Mouse (Mus musculus): ENCODE results near the gene Ankrd2. TPM values are rescaled to one million over a fixed set of nuclear protein-coding genes. Genes with fewer than 3 reads are reported as not detected.

The Ankrd2 gene
- polyA plus RNA-seq, 1 experiment from 2014 or later = not detected

DNA sequence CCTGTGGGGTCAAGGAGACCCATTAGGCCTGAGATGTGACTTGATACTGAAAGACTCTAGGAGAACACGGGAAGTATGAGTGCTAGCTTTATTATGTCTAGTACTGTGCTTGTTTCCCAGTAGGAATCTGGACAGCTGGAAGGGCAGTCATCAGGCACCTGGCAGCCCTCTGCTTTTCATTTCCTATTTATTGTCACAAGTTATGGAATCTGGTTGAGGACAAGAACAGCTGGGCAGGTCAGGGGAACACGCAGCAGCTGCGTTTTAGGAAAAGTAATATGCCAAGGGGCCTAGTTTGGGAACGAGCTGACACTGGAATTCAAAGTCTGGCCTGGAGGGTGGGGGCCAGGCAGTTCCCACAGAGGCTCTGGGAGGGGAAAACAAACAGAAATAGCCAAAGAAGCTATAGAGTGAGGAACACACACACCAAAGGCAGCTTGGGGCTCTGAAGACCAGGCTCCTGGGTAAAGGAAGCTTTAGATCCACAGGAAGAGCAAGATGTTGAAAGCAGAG lies 35.3 kb upstream of the Ankrd2 start:
- Histone ChIP-seq H3K9me3 (no peaks in the 10 kb centered on the region), H3K4me2 (no peak overlapping the region), H3K4me3 (no peak overlapping the region), H3K36me3 (no peaks in the 10 kb centered on the region), H3K27me3 (replicated peaks) (no peaks in the 10 kb centered on the region), H3K9ac (peak overlapping the region; percentile 58; the same call in 1 of the 2 replicates), H3K4me1 (peaks cover 75% of the 10 kb centered on the region), H3K27ac (replicated peaks) (peak overlapping the region; percentile 58)
- no peak for ATAC-seq (ENCODE audit: extremely low read depth, insufficient number of reproducible peaks, low FRiP score, low TSS enrichment)
- WGBS = 33% methylated on average over 4 of the region's 4 CpGs

DNA sequence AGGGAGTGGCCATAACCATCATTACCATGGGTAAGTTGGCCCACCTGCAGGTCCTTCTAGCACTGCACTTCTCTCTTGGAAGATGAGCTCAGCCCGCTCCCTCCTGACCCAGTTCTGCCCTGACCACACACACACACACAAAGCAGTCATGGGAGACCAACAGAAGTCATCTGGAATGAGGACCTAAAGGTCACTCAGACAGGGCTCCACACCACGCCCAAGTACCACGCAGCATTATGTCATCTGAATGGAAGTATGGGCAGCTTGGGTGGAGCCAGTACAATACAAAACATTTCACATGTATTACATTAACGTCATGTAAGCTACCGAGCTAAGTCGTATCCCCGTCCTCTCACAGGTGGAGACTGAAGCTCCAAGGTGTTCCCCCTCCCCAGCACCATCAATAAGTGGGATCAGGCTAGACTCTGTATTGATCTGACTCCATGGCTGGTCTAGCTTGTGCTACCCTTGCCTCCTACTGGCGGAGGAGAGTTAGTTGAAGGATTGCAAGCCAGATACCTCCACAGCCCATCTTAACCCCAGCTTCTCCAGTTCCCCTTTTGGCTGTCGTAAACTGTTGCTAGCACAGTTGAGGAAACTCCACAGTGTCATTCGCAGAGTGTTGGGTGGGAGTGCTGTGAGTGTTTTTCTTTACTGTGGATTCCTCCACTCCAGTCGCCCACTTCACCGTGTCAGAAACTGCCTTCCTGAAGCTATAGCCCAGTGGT lies 34.4 kb upstream of the Ankrd2 start:
- ATAC-seq (ENCODE audit: extremely low read depth, insufficient number of reproducible peaks, low FRiP score, low TSS enrichment) = no peak
- whole genome bisulfite sequencing = 85% methylated on average over 12 of the region's 12 CpGs
- H3K9me3 ChIP-seq = no peaks in the 10 kb centered on the region
- H3K27ac ChIP-seq (replicated peaks) = peak overlapping the region; percentile 58
- H3K4me1 ChIP-seq = peaks cover 75% of the 10 kb centered on the region
- H3K27me3 ChIP-seq (replicated peaks) = no peaks in the 10 kb centered on the region
- H3K36me3 ChIP-seq = no peaks in the 10 kb centered on the region
- H3K4me3 ChIP-seq = no peak overlapping the region
- no peak overlapping the region for H3K4me2 ChIP-seq
- no peak overlapping the region for H3K9ac ChIP-seq

DNA sequence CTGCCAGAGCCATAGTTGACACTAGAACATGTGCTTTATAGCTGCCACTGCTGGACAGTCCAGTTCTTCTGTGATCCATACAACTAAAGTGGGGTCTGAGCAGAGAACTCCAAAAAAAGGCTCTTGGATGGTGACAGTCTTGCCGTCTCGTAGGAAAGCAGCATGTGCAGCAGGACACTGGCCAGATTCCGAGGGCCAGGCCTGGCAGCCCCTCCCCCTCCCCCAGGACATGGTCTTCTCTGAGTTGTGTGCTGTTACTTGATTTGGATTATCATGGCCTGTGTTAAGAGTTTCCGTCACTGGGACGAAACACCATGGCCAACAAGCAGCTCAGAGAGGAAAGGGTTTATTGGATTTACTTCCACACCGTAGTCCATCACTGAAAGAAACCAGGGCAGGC lies 31.5 kb upstream of the Ankrd2 start:
- Histone ChIP-seq H3K36me3 (no peaks in the 10 kb centered on the region), H3K27ac (replicated peaks) (peak overlapping the region; percentile 63), H3K9ac (no peak overlapping the region), H3K27me3 (replicated peaks) (no peaks in the 10 kb centered on the region), H3K4me2 (no peak overlapping the region), H3K4me1 (peaks cover 77% of the 10 kb centered on the region), H3K4me3 (no peak overlapping the region), H3K9me3 (no peaks in the 10 kb centered on the region)
- 29% methylated on average over 6 of the region's 6 CpGs for WGBS
- no peak for ATAC-seq (ENCODE audit: extremely low read depth, insufficient number of reproducible peaks, low FRiP score, low TSS enrichment)

DNA sequence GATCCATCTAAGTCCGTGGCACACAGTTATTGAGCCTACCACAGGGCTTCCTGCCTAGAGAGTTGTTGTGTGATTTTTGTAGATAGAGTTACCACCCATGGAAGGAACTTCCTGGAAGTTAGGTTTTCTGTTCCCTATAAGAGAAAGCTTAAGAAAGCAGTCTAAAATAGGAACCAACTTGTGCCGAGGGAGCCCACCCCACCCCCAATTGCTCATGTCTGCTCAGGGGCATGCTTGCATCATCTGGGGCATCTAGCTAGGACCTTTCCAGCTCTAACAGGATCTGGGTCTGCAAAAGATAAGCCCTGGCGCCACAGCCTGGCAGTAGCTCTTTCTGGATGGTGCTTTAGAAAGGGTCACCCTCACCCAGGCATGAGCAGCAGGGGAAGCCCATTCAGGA lies 30.2 kb upstream of the Ankrd2 start:
- no peak for ATAC-seq (ENCODE audit: extremely low read depth, insufficient number of reproducible peaks, low FRiP score, low TSS enrichment)
- no peak overlapping the region for H3K9ac ChIP-seq
- WGBS = 45% methylated on average over 3 of the region's 3 CpGs
- H3K36me3 ChIP-seq = no peaks in the 10 kb centered on the region
- no peaks in the 10 kb centered on the region for H3K9me3 ChIP-seq
- no peaks in the 10 kb centered on the region for H3K27me3 ChIP-seq (replicated peaks)
- H3K4me3 ChIP-seq = no peak overlapping the region
- no peak overlapping the region for H3K4me2 ChIP-seq
- H3K27ac ChIP-seq (replicated peaks) = peak overlapping the region; percentile 37; the same call in 1 of the 2 replicates
- peaks cover 68% of the 10 kb centered on the region for H3K4me1 ChIP-seq

DNA sequence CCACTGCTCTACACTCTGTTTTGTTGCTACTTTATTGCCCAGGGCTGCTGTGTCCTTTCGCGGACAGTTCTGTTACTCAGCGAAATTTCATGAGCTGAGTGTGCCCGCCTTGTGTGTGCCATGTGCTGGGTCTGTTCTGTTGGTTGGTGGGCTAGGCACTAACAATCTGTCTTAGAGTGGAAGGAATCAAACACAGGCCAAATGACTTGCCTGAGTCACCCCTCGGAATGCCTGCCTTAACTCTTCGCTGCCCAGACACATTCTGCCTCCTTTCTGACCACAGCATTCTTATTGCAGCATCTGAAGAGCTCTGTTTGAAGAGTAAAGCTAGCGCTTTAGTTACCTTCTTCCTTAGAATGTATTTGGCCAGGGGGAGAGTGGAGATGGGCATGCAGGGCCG lies 29.2 kb upstream of the Ankrd2 start:
- Histone ChIP-seq H3K4me3 (no peak overlapping the region), H3K27ac (replicated peaks) (no peak overlapping the region), H3K27me3 (replicated peaks) (no peaks in the 10 kb centered on the region), H3K9ac (peak overlapping the region; percentile 34; the same call in 1 of the 2 replicates), H3K9me3 (no peaks in the 10 kb centered on the region), H3K4me1 (peaks cover 66% of the 10 kb centered on the region), H3K36me3 (no peaks in the 10 kb centered on the region), H3K4me2 (no peak overlapping the region)
- no peak for ATAC-seq (ENCODE audit: extremely low read depth, insufficient number of reproducible peaks, low FRiP score, low TSS enrichment)
- 68% methylated on average over 8 of the region's 8 CpGs for WGBS

DNA sequence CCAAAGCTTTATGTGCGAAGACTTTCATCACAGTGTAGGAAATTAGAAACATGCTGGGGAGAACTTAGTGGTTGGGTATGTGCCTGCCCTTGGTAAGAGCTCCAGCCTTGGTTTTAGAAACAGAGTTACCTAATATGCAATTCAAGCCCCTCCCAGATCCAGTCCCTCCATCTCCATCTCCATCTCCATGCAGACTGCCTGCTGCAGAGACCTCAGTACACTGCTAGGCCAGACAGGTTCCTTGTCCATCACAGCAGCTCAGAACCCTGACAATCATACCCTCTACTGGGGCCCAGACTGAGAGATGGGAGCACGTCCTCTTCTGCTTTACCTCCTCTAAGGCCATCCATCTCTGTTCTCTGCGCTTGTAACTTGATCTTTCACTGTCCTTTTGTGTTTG lies 27.2 kb upstream of the Ankrd2 start:
- H3K27me3 ChIP-seq (replicated peaks) = no peaks in the 10 kb centered on the region
- no peaks in the 10 kb centered on the region for H3K36me3 ChIP-seq
- peaks cover 66% of the 10 kb centered on the region for H3K4me1 ChIP-seq
- no peaks in the 10 kb centered on the region for H3K9me3 ChIP-seq
- WGBS = 47% methylated on average over 3 of the region's 3 CpGs
- peak overlapping the region; percentile 65 for H3K27ac ChIP-seq (replicated peaks)
- H3K9ac ChIP-seq = 0 out of 2 replicates have a peak overlapping the region, but pooled peaks have one; percentile 12
- no peak overlapping the region for H3K4me2 ChIP-seq
- H3K4me3 ChIP-seq = no peak overlapping the region
- ATAC-seq (ENCODE audit: extremely low read depth, insufficient number of reproducible peaks, low FRiP score, low TSS enrichment) = no peak

DNA sequence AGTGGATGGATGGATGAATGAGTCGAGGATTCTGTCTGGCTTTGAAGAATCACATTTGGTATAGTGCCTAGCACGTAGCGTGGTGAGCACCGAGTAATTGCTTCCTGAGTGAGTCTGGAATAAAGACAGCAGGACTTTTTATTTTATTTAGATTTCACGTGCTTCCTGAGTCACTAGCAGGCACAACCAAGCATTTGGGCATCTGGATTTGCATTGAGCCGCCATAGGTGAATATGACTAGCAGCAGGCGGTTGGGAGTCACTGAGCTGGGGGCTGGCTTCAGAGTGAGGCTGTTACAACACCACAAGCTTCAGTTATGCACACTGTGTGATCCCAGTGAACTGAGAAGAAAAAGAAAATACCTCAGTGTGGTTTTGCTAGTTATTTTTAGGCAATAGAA lies 26.7 kb upstream of the Ankrd2 start:
- 0 out of 2 replicates have a peak overlapping the region, but pooled peaks have one; percentile 12 for H3K9ac ChIP-seq
- ATAC-seq (ENCODE audit: extremely low read depth, insufficient number of reproducible peaks, low FRiP score, low TSS enrichment) = no peak
- no peak overlapping the region for H3K4me2 ChIP-seq
- H3K27ac ChIP-seq (replicated peaks) = peak overlapping the region; percentile 65
- 55% methylated on average over 7 of the region's 7 CpGs for WGBS
- H3K4me3 ChIP-seq = no peak overlapping the region
- no peaks in the 10 kb centered on the region for H3K36me3 ChIP-seq
- no peaks in the 10 kb centered on the region for H3K9me3 ChIP-seq
- H3K4me1 ChIP-seq = peaks cover 62% of the 10 kb centered on the region
- no peaks in the 10 kb centered on the region for H3K27me3 ChIP-seq (replicated peaks)

DNA sequence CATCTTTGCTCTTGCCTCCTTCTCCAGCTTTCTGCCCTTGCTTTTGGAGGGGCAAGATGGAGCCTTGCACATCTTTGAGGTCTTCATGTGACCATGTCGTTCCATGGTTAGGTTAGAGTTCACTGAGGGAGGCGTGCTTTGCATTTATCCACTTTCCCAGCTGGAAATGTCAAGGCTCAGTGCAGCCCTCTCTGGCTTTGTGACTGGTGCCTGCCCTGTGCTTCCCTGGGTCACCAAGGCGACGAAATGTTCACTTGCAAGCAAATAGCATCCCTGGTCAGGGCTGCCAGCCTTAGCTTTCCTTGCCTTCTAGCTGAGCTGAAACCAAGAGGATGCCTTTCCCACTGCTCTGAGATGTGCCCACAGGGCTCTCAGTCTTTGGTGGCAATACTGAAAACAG lies 25.4 kb upstream of the Ankrd2 start:
- Histone ChIP-seq H3K4me2 (no peak overlapping the region), H3K27me3 (replicated peaks) (no peaks in the 10 kb centered on the region), H3K9ac (no peak overlapping the region), H3K4me1 (peaks cover 48% of the 10 kb centered on the region), H3K27ac (replicated peaks) (no peak overlapping the region), H3K4me3 (no peak overlapping the region), H3K36me3 (no peaks in the 10 kb centered on the region), H3K9me3 (no peaks in the 10 kb centered on the region)
- WGBS = 67% methylated on average over 4 of the region's 4 CpGs
- no peak for ATAC-seq (ENCODE audit: extremely low read depth, insufficient number of reproducible peaks, low FRiP score, low TSS enrichment)

DNA sequence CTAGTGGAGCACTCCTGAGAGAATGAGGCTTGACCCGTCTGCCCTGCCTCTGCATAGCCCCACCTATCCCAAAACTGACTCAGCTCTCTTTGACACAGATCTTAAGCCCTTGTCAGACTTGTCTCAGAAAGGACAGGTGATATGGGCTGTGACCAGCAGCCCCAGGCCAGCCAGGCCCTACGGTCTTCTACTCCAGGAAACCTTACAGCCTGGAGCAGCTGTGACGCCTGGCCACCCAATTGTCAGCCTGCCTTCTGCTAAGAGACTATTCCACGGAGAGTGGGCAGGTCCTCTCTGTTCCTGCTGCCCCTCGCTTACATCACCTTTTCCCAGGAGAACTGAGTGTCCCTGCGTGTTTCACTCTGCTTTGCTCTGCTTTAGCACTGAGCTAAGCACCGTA lies 24.7 kb upstream of the Ankrd2 start:
- Histone ChIP-seq H3K27ac (replicated peaks) (no peak overlapping the region), H3K4me2 (no peak overlapping the region), H3K4me1 (peaks cover 48% of the 10 kb centered on the region), H3K27me3 (replicated peaks) (no peaks in the 10 kb centered on the region), H3K4me3 (no peak overlapping the region), H3K9me3 (no peaks in the 10 kb centered on the region), H3K9ac (no peak overlapping the region), H3K36me3 (no peaks in the 10 kb centered on the region)
- no peak for ATAC-seq (ENCODE audit: extremely low read depth, insufficient number of reproducible peaks, low FRiP score, low TSS enrichment)
- WGBS = 79% methylated on average over 7 of the region's 7 CpGs

DNA sequence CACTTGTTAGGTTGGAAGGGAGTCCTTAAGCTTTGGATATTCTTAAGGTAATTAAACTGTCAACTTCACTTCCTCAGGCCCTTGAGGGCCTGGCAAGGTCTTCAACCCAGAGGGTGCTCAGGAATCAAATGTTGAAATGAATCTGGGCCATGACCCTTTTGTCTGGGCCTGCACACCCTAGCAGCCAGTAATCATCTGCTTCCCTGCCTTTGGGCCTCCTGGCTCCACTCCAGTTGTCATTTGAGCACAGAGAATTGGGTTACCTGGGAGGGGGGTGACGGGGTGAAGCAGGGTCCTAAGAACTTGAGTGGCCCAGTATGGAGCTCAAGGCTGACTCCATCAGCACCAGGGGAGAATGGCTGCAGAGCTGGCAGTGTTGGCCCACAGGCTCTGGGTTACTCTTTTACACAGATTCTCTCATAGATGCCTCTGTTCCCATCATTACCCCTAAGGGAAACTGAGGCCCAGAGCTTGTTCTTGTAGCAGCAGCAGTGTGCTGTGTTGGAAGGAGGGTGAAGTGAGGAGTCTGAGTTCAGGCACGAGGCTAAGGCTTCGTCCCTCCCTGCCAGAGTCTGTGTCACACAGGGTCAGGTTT lies 21.5 kb upstream of the Ankrd2 start:
- no peaks in the 10 kb centered on the region for H3K36me3 ChIP-seq
- 76% methylated on average over 3 of the region's 3 CpGs for WGBS
- no peaks in the 10 kb centered on the region for H3K9me3 ChIP-seq

DNA sequence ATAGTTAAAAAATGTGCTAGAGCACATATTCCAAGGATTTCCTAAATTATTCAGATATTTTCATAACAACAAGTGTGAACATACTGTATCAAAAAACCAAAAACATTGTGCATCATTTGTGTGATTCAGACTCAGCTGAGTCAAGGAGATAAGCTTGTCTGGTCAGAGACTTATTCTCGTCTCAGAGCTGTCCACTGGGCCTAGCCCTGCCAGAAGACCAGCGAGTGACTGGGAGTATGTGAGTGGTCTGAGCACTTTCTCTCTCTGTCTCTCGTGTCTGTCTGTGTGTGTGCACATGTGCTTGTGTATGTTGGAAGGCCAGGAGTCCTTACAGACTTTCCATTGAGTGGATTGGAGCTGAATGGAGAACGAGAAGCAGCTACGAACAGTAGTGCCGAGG lies 20.8 kb upstream of the Ankrd2 start:
- Histone ChIP-seq H3K36me3 (no peaks in the 10 kb centered on the region), H3K4me3 (no peak overlapping the region), H3K27me3 (replicated peaks) (no peaks in the 10 kb centered on the region), H3K9me3 (no peaks in the 10 kb centered on the region), H3K4me2 (no peak overlapping the region), H3K9ac (no peak overlapping the region), H3K4me1 (peaks cover 51% of the 10 kb centered on the region), H3K27ac (replicated peaks) (no peak overlapping the region)
- WGBS = 69% methylated on average over 6 of the region's 6 CpGs
- ATAC-seq (ENCODE audit: extremely low read depth, insufficient number of reproducible peaks, low FRiP score, low TSS enrichment) = no peak

More for the DNA sequence above, 21.5 kb upstream of the Ankrd2 start:
- no peak overlapping the region for H3K27ac ChIP-seq (replicated peaks)
- no peak for ATAC-seq (ENCODE audit: extremely low read depth, insufficient number of reproducible peaks, low FRiP score, low TSS enrichment)
- no peak overlapping the region for H3K9ac ChIP-seq
- no peak overlapping the region for H3K4me2 ChIP-seq
- H3K27me3 ChIP-seq (replicated peaks) = no peaks in the 10 kb centered on the region
- no peak overlapping the region for H3K4me3 ChIP-seq
- H3K4me1 ChIP-seq = peaks cover 48% of the 10 kb centered on the region

DNA sequence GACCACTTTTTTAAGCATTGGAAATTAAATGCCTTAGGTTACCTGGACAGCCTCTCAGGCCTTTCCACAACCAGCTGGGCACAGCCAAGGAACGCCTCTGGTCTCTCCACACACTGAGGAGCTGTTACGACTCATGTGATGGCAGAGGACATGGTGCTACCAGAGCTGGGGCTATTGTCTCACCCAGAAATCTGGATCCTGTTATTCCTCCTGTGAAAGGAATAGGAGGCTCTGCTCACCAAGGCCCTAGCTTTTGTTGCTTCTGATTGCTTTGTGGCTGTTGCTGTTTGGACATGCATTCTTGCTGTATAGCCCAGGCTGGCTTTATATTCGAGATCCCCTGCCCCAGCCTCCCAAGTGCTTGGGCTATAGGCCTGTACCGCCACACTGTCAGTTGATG lies 19.5 kb upstream of the Ankrd2 start:
- WGBS = 79% methylated on average over 4 of the region's 4 CpGs
- Histone ChIP-seq H3K9ac (no peak overlapping the region), H3K27me3 (replicated peaks) (no peaks in the 10 kb centered on the region), H3K4me3 (no peak overlapping the region), H3K4me2 (no peak overlapping the region), H3K9me3 (no peaks in the 10 kb centered on the region), H3K27ac (replicated peaks) (peak overlapping the region; percentile 89), H3K36me3 (no peaks in the 10 kb centered on the region), H3K4me1 (peaks cover 48% of the 10 kb centered on the region)
- ATAC-seq (ENCODE audit: extremely low read depth, insufficient number of reproducible peaks, low FRiP score, low TSS enrichment) = no peak
